Mouse (Mus musculus) activated CD4-positive, CD25-positive, alpha-beta regulatory T cell, adult 4 months (primary cell): ENCODE results near the gene Ackr3. TPM values are rescaled to one million over a fixed set of nuclear protein-coding genes. Genes with fewer than 3 reads are reported as not detected.

ENCODE experiments used
- ATAC-seq: one replicate; pipeline ENCODE4 v1.8.0; 2017
- polyA plus RNA-seq, 2 experiments: library from polyadenylated mRNA; unstranded; fragments of 100-300 nt; shearing (Covaris generic); gene quantifications; one replicate each; pipeline ENCODE4 v1.2.1; 2017

Ackr3 gene
- under 1 TPM; 0.15 to 0.21 TPM for polyA plus RNA-seq

- ATAC-seq = no peak
These were observed at the start of gene Ackr3 for GRCm38 (mm10) chr1:90203783-90204690. Ackr3 (plus strand) TSS chr1:90203980.

DNA sequence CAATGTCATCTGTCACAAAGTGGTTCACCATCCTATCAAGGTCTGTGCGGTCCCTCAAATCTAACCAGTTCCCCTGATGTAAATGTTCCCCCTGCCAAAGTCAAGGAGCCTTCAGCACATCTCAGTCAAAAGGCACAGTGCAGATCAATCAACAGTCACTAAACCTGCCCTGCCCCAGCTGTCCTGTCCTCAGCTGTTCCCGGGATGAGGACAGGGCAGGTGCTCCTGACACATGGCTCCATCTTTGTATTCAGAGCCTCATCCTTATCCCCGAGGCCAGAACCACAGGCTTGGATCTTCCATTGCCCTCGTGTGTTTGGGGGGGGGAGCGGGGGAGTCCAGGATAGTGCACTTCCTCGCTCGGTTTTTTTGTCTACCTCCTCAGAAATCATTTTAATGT is 47.2 kb upstream of the Ackr3 start:
- no peak for ATAC-seq

- no peak for ATAC-seq
These were observed 43.9 kb upstream of the Ackr3 start for GRCm38 (mm10) chr1:90159927-90160326.

DNA sequence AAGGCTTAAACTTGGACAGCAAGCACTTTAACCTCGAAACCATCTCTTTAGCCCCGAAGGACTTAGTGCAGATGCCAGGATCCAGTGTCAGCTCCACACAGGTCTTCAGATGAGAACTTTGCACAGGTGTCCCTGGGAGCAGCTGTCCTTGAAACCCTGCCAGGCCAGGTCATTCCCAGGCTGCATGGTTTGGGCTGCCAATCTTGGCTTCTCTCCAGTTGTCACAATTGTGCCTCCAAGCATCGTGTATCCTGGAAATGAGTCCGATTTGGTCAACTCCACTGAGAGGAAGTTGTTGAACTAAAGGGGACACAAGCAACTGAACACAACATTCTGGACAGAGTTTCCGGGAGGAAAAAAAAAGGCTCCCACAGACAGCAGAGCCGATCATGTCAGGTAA is 42.2 kb upstream of the Ackr3 start:
- ATAC-seq = no peak

GRCm38 (mm10) chr1:90162379-90162857 is 41.4 kb upstream of the Ackr3 start:
- no peak for ATAC-seq

DNA sequence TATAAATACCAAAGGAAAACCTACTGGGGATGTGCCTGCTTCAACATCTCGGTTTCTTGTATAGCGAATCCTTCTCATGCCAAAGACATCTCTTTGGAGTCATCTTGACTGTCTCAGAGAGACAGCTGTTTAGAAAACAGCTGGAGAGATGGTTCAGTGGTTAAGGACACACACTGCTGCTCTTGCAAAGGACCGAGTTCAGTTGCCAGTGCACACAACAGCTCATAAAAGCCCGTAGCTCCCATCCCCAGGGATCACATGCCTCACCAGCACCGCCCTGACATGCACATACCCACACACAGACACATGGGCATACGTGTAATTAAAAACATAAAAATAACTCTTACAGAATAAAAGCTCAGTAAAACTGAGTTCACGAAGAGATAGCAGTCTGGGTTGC is 40.6 kb upstream of the Ackr3 start:
- no peak for ATAC-seq

GRCm38 (mm10) chr1:90164319-90164718 is 39.5 kb upstream of the Ackr3 start:
- ATAC-seq = no peak

GRCm38 (mm10) chr1:90174338-90174737 is 29.4 kb upstream of the Ackr3 start:
- no peak for ATAC-seq

DNA sequence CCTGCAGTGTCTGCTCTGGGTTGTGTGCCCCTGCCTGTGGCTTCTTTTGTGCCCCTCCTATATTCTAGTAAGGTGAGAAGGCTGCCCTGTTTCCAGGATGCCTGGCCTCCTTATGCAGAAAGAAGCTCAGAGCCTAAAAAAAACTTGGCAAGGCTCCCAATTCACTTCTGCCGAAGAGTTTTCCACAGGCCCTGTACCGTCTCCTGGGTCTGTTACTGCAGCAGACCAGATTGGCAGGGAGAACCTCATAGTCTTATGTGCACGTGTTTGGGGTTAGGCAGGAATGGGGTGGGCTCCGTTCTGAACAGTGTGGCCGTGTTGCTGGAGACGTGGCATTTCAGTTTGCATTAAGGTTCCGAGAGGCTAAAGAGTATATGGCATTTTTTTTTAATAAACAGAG is 27.6 kb upstream of the Ackr3 start:
- ATAC-seq = no peak

- ATAC-seq = no peak
These were observed 26.2 kb upstream of the Ackr3 start for GRCm38 (mm10) chr1:90177565-90177964.

DNA sequence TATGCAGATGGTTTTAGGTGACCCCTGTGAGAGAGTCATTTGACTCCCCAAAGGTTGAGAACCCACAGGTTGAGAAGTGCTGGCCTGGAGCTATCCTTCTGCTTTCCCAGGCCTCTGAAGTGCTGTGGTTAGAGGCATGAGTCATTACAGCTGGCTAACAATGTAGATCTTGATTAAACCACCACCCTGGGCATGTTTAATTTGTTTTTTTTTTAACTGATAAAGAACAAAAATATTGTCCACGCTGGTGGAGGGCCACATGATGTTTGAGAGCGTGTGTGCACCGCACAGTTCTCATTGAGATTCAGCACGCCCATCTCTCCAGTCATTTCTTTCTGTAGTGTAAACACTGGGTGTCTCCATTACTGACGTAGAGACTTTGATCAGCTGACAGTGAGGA is 25.8 kb upstream of the Ackr3 start:
- no peak for ATAC-seq

- no peak for ATAC-seq
These were observed 23.3 kb upstream of the Ackr3 start for GRCm38 (mm10) chr1:90180479-90180878.

DNA sequence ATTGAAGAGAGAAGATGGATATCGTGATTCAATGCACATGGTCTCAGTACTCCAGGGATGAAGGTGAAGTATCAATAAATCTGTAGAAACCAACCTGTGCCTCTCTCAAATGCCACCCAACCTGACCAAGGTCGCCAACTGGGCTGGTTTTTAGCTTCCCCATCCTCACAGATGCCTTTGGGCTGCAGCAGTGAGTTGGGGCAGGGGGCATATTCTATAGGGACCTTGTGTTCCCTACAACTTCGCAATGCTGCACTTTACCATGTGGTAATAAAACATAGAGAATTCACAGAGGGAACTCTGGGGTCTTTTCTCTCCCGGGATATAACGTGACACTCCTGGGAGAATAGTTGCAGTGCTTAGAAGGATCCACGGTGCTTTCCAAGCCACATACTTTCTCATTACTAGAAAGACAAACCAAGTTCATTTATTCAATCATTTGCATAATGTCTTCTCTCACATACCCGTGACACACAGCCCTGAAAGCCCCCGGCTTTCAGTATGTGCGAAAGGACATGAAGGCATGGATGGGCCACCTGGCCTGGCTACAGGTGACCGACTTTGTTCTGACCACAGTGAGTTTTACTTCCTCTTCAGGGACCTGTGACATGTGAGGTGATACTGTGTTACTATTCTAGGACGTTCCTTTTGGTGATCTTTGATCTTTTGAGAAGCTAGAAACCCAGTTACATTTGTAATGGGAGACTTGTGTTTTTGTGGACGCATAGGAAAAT is 22.6 kb upstream of the Ackr3 start:
- ATAC-seq = no peak

DNA sequence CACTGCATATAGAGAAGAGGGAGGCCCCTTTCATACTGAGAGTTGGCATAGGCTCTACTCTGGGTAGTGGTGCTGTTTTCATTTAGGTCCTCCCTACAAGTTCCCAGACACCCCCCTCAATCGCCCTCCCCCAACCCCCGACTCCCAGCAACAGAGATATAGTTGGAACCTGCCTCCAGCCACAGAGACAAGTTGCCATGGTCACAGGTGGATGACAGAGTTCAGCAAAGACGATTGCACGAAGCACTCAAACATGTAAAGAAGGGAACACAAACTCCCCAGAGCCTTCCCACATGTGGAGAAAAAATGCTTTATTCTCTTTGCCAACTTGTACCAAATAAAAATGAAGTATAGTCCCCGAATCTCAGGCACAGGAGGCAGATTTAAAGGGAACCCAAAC is 21.3 kb upstream of the Ackr3 start:
- ATAC-seq = no peak

DNA sequence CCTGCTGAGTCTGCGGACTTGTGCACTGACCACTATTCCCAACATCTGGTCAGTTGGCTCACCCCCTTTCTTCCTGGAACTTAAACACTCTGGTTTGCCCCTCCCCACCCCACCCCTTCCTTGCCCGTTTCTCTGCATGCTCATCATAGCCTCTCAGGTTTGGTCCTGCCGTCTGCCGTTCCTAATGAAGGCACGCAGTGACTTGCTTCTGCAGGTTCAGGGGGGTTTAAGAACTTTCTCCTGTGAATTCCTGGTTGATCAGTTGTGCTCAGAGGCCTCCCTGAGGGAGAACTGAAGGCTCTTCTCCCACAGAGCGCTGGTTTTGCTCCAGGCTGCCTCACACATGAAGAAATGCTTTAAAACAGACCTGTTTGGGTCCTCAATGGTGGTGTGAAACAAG is 20.2 kb upstream of the Ackr3 start:
- no peak for ATAC-seq

DNA sequence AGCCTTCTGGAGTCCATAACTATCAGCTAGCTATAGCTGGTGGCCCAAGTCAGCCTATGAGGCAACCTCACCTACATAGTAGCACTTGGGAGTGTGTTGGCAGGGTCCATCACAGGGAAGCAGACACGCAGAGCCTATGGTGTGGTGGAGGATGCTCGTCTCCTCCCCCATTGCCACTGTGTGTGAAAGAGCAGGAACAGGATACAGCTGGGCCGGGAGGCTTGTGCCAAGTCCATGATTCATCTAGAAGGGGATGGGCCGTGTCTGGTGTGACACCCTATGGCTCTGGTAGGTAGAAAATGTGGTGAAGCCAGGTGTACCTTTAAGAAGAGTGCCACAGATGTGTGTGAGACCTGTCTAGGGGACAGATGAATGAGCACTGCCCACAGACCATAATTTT is 17.6 kb upstream of the Ackr3 start:
- ATAC-seq = no peak

DNA sequence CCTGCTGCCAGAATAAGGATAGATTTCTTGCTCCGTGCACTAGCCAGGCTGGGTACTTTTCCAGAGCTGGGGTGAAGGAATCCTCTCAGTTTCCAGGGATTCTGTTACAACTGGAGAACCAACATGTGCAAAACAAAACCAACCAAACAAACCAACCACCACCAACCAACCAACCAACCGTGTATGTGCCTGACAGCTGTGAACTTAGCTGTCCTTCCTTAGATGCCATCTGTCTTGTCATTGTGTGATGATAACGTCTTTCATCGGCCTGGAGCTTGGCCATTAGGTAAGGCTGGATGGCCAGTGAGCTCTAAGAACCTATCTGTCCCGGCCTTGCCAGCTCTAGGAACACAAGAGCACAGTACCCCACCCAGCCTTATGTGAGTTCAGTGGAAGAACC is 16.9 kb upstream of the Ackr3 start:
- no peak for ATAC-seq

DNA sequence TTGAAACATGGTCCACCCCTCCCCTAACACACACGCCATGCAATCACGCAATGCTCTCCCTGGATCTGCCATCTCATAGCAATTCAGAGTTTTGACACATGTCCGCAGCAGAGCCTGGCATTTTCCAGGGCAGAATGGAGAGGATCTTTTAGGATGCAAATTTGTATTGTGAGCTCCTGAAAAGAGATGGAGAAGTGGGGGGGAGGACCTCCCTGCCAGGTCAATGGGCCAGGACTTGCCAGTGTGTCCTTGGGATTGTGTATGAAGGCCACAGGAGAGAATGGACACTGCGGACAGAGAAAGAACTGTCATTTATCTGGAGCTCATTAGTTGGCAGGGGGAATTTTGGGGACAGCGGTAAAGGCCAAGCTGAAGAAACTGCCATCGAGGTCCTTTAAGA is 14.7 kb upstream of the Ackr3 start:
- ATAC-seq = no peak

GRCm38 (mm10) chr1:90201246-90201645 is 2.5 kb upstream of the Ackr3 start:
- no peak for ATAC-seq

DNA sequence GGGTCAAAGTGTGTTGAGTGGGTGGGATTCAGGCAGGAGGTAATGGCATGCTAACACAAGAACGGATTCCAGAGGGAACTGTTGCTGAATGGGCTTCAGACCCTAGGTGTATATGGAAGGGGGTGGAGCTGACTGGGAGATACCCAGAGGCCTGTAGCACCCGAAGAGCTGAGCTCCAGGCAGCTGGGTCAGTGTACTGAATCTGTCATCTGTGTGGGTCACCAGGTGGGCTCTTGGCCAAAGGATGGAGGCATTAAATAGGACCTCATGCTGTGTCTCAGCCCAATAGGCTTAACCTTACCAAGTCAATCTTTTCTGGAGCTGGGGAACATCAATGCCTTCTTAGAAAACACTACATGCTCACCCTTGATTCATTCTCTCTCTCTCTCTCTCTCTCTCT is 2.1 kb upstream of the Ackr3 start:
- ATAC-seq = no peak

DNA sequence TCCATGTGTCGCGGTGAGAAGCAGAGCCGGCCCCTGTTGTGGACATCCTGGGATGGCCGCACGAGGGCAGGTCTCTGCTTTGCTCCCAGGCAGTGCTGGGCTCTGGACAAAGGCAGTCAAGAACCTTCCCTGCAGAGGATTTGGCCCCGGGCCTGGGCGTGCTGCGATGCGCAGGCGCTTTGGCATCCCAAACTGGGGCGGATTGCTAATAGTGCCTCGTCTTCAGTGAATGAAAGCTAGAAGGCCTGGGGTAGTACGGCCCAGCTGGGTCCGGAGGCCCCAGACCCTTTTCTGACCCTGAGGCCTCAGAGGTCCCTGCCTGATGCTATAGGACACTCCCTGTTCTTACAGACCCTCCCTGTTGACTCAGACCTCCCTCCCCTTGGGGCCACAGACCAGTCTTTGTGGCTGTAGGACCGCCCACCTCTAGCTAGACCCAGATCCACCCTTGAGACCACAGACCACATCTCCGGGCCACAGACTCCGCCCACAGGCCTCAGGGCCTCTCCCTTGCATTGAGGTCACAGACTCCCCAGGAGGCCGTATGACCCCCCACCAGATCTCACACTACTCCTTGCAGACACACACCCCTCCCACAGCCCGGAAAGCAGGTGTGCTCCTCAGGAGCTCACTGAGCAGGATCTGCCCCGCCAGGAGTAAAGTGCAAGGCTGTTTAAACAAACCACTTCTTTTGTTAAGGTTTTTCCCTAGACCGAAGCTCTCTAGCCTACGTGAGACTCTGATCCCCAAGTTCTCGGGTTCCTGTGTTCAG is 1.4 kb upstream of the Ackr3 start:
- ATAC-seq = no peak

GRCm38 (mm10) chr1:90203341-90203740 is 439 bp upstream of the Ackr3 start:
- no peak for ATAC-seq

DNA sequence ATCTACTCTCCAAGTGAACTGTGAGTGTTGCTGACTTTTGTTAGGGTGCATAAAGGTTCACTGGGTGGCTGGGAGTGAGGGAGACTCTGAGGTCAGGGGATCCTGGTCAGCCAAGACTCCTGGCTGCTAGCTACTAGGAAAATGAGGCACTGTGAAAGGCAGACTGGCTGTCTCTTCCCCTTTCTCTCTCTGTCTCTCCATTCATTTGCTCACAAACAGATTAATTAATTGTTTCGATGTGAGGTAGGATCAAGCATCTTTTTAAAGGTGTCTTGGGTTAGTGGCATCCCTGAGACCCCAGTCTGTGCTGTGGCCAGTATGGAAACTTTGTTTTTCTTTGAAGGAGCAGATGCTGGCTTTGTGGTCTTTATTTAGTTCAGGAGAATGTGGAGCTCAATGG is 1.0 kb downstream of the Ackr3 start:
- ATAC-seq = no peak
